Mouse (Mus musculus): Measurements from ENCODE around the gene Taok3.

The Taok3 gene

DNA sequence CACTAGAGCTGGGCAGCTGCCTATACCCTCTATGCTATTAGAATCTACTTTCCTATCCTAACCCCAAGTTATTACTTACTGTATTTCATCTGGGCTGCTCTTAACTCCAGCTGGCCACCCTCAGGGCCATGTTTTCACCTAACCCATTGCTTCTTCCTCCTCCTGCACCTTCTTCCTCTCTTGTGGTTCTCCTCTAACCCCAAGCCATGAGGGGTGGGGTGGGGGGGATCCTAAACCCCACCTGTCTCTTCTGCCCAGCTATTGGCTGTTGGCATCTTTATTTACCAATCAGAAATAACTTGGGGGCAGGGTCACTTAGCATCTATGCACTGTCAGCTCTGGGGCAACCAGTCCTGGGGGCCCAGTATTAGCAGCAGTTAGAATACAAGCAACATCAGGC, 26.2 kb downstream of the Taok3 start:
- peak; percentile 74 for DNase-seq (ENCODE audit: low read depth)

DNA sequence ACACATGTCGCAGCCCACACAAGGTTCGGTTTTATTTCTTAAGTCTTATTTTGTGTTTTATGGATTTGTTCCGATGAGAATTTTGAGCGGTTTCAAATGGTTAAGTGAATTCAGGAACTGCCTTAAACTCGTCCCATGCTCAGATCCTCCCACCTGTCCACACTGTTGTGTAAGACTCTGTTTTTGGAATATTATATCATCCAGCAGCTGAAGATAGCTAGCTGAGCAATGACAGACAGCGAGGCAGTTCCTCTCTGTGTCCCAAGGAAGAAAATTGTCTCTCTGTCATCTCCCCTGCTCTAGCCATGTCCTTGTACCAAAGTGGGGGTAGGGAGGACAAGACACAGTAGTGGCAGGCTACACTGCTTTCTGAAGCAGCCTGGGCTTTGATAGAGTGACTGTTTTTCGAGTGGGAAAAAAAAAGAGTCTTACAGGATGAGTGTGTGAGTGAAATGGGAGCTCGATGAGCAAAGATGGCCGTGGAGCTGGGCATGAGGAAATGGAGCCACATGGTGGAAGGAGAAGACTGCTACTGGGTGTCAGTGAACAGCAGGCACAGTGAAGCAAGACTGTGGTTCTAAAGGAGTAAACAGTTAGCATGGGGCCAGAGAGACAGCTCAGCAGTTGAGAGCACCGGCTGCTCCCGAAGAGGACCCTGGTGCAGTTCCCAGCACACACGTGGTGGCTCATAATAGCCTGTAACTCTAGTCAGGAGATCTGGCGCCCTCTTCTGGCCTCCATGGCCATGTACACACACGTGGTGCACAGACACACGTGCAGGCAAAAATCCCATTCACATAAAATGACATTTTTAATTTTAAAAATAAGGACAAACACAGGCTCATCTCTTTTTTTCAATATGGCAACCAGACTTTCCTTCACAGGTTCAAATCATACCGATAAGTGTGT, 27.5 kb downstream of the Taok3 start:
- DNase-seq (ENCODE audit: low read depth): no peak

DNA sequence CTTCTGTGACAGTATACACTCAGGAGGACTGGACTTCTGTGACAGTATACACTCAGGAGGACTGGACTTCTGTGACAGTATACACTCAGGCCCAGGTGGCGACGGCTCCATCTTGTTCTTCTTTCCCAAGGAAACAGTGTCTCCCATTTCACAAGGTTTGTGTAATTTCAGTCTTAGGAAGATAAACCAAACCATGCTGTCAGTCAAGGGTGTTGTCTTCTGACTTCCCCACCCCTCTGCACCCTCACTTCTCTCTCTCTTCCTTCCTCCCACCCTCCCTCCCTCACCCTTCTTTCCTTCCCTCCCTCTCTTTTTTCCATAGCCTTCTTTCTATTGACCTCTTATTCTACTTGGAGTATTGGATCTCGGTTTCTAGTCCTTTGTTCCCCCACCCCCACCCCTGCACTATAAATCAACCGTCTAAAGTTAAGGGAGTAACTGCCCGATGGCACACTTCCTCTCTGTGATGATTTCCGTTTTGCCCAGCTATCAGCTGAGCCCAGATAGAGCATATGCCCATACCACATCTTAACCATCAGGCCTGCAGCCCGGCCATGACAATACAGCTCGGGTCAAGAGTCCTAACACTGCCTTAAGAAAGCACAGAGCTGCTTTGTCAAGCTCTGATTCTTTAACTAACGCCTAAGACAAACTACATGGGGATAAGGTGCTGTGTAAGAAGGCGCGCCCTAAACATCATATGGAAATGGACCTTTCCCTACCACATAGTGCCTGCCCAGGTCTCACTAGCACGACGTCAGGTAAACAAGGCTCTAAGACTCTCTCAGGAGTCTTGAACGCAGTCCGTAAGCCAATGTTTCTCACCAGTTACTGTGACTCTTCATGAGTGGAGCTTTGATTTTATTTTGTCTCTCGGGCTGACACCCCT, 29.4 kb downstream of the Taok3 start:
- DNase-seq (ENCODE audit: low read depth): peak; percentile 94

DNA sequence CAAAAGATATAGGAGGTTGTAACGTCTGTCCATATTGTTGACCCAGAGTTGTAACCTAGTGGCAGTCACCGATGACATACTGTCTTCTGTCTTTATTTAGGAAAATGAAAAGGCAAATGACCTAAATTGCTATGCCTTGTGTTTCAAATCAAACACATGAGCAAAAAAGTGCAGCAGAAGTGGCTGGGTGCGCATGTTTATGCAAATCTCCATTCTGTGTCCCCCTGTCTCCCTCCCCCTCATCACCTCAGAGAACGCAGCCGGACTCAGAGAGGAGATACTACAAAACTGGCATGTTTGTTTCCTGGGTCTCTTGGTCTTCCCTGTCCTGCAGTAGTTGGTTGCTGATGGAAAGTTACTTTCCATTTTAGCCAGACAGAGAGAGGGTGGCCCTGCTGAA, 30.1 kb downstream of the Taok3 start:
- DNase-seq (ENCODE audit: low read depth): no peak

DNA sequence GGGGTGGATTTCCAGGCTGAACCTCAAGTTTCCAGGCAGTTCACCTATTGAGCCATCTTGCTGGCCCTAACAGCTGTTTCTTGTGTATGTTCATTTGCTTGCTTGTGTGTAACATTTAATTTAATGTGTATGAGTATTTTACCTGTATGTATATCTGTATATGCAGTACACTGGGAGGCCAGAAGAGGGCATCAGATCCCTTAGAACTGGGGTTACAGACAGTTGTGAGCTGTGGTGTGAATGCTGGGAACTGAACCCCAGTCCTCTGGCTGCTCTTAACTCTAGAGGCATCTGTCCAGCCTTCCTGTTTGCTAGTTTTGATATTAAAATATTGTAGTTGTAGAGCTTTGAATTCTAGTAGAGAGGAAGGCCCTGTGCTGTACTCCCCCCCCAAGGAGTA, 33.0 kb downstream of the Taok3 start:
- DNase-seq (ENCODE audit: low read depth): no peak

DNA sequence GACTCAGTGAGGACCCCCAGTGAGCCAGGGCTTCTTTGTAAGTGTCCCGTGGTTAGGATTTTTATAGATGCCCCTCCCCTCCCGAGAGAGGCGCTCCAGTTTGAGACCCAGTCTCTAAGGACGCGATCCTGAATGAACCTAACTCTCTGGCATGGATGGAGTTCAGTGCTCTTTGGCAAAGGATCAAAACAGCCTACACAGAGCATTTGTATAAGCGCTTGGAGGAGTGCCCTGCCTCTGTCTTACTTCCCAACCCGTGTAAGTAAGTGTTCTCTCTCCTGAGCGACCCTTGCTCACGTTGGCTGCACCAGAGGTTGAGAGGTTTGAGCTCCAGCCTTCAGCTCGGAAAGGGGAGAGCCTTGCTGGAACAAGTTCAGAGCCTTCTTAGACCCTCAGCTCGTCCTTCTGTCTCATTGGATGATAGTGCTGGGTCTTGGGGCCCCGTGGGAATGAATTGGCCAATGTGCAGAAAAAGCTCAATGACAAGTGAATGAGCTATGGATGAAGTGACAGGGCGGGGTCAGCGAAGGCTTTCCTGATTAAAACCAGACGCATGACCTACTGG, 33.7 kb downstream of the Taok3 start:
- no peak for DNase-seq (ENCODE audit: low read depth)

DNA sequence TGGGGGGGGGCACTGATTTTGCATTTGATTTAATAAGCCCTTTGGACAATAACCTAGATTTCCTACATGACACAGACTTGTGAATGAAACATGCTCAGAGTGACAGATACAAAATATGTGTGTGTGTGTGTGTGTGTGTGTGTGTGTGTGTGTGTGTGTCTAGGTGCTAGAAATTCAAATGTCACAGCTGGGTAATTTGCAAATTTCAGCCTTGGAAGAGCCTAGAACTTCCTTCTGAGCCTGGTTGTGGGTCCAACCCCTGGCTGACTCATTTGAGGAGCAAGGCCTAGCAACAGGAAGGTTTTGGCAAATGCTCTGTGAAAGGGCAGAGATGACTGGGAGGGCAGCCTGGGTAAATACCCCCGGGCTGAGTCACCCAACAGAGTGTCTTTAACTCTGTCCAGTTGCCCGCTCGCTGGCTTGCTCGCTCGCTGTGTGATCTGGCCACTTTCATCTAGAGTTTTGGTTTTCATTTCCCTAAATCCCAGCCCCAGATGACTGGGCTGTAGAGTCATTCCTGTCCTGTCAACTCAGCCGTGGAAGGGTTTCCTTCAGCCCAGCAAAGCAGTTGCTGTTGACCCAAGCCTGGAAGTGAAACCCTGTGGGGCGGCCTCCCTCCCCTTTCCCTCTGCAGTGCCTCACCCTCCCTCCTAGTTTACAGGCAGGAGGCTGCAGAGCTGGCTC, 38.5 kb downstream of the Taok3 start:
- peak; percentile 91 for DNase-seq (ENCODE audit: low read depth)

DNA sequence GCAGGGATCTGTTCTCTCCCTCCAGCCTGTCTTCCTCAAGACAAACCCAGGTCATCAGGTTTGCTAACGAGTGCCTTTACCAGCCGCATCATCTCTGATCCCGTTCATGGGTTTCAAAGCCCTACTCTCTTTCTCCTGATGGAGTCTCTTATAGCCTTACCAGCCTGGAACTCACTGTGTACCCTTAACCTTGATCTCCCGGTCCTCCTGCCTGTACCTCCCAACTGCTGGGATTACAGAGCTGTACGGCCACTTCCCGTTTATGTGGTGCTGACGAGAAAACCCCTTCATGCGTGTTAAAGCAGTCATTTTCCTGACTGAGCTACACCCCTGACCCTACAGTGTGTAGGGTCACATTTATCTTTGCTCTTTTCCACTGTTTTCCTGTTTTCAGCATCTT, 39.4 kb downstream of the Taok3 start:
- no peak for DNase-seq (ENCODE audit: low read depth)

DNA sequence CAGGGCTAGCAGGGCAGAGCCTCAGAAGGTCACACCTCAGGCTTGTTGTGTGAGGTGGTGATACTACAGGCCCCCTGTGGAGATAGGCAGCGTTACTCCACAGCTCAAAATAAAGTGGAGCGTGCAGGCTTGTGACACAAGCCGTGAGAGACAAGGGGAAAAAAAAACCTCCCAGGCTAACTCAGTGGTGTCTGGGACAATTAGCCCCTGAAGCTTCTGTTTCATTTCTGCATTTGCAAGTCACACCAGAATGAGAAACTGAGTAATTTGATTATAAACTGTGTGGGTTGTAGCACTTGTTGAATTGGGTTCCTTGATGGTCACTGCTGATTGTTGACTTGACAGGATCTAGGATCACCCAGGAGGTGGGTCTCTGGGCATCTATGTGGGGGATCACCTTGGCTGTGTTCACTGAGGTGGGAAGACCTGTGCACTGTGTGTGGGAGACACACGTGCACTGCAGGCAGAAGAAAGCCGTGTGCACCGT, 39.9 kb downstream of the Taok3 start:
- no peak for DNase-seq (ENCODE audit: low read depth)

DNA sequence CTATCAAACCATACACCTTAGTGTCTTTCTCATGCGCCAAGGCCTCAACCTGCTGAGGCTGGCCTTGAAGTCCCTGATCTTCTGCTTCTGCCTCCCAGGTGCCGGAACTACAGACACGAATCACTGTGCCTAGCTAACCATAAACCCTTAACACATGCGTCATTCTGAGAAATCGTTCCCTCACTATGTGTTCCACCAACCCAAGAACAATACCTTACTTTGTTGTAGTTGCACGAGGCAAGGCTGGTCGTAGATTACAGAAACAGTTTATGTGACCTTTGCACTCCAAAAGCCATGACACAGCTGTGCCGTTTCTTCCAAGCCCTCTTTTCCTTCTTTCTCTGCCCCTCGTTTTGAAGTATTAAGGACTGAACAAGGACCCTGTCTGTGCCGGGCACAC, 40.6 kb downstream of the Taok3 start:
- no peak for DNase-seq (ENCODE audit: low read depth)

DNA sequence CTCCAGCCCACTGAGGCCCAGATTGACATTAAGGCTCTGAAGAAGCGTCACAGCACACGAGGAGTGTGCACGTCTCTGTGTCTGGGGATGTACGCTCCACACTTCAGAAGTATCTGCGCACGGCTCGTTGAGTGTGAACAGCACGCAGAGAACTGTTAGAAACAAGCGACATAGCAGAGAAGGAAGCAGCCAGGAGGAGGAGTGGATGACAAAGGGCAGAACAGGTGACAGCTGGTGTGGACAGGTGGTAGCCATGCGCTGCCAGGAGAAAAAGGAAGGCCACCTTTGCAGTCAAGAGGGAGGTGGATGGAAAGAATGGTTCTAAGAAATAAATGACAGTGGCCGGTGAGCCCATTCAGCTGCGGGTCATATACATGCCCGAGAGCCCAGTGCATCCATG, 43.9 kb downstream of the Taok3 start:
- no peak for DNase-seq (ENCODE audit: low read depth)

DNA sequence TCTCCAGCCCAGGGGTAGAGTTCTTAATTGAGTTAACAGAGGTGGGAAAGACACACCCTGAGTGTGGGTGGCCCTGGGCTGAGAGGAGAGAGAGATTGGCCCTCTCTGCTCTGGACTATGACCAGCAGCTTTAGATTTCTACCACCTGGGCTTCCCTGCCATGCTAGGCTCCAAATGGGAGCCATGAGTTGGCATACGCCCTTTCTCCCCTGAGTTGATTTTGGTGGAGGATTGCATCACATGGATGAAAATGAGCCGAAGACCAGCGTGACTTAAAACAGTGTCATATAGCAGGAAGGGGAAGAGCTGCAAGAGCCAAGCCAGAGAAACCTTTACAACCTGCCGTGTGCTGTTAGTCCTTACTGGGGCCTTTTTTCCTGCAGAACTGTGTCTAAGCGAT, 44.6 kb downstream of the Taok3 start:
- peak; percentile 69 for DNase-seq (ENCODE audit: low read depth)

DNA sequence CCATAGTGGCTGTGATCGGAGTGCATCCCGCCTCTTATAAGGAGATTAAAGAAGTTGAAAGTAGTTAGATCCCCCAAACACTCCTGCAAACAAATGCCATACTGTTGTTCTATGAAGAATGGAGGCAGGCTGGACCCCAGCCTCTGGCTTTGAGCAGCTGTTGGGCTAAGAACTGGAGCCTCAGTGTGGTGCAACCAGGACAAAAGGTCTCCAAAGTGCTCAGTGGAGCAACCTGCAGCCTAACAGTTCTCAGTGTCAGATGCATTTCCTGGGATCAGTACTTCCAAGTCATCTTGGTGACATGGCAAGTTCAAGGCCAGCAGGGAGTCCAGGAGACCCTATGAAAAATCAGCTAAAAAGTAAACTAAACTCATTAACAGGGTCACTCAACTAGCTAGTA, 45.0 kb downstream of the Taok3 start:
- no peak for DNase-seq (ENCODE audit: low read depth)

DNA sequence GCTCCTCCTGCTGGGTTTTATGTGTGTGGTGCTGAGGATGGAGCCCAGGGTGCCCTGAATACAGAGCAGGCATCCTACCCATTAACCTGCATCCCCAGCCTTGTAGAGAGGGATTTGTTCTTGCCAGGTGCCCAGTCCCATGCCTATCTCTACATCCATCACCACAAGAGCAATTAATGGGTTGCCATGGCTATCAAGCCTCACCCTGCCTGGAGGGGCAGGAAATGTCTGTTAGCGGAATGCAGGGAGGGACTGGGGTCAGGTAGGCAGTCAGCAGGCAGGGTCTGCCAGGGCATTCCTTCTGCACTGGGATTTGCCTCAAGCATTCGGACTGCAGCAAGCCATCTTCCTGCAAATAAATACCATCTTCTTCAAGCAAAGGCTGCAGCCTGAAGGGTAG, 46.0 kb downstream of the Taok3 start:
- DNase-seq (ENCODE audit: low read depth): no peak

DNA sequence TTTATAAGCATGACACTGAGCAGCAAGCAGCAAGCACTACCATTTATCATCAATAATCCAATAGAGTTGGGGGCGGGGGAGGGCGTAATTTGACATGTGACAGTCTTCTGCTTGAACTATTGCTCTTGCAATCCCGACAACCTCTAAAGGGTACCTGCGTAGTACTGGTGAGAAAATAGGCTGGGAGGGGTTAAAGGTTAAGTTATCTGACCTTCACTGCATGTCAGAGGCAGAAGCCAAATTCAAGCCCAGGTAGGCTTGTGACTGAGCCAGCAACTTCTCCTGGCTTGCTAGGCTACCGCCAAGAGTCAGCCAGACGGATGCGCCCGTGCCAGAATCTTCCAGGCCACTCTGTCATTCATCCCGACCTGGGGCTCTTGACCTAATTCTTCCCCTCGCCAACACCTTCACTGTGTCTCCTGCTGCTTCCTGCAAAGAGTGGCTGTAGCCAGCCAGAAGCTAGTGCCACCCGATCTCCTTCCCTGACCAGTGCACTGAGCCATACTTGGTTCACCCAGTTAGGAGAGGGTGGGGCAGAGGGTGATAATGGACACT, 47.0 kb downstream of the Taok3 start:
- DNase-seq (ENCODE audit: low read depth): no peak

DNA sequence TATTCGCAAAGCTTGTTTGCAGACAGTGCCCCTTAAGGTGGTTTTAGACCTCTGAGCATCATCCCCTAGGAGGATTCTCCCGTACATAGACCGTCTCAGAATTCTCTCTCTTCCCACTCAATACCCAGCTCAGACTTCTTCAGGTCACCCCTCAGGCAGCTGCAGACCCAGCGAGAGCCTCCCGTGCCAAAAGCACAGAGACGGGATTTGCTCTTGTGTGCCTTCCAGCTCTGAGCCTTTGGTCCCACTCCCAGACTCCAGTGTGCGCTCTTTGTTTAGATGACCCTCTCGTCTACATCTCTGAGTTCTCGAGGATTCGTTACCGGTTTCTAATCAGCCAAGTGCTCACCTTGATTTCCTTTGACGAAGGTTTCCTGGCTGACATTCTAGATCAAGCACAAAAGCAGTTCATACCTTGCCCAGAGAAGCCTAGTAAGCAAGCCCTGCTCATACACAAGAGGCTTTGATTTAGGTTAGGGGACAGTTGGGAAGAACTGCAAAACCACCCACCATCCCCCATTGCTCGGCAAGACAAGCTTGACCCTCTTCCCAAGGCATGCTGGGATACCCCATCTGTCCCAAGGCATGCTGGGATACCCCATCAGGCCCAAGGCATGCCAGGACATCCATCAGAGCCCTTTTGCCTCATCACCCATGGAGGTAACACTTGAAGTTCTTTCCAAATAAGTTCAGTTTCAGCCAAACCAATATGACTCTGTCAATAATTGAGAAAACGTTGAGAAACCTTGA, 48.6 kb downstream of the Taok3 start:
- no peak for DNase-seq (ENCODE audit: low read depth)

DNA sequence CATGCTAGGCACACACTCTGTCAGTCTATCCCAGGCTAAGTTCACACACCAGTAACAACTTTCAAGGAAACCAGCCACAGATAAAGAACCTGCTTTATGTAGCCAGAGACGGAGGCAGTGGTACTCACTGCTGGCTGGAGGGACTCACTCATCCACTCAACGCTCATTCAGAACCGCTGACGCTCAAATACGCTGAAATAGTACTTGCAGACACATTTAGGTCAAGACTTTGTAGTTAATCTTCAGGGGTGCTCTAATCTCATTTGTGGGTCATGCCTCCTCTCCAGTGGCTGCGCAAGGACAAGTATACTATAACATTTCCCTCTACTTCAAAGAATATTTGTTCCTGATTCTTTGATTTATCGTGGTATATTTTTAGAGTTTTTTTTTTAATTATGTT, 54.1 kb downstream of the Taok3 start:
- no peak for DNase-seq (ENCODE audit: low read depth)

DNA sequence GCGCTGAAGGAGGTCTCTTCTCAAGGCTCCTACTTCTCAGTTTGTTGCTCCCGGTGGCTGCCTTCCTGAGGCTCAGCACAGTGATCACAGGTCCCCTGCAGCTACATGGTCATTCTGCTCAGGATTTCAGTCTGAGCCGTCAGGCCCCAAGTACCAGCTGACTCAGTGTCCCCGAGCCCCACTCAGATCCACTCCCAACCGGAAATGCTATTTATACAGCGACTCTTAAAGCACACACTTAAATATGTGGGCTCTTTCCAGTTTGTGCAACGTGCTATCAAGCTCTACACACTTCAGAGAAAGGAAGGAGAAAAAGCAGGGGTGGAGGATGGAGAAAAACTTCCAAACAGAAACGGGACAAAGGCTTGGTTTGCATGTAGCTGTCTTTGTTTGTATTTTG, 56.0 kb downstream of the Taok3 start:
- no peak for DNase-seq (ENCODE audit: low read depth)

DNA sequence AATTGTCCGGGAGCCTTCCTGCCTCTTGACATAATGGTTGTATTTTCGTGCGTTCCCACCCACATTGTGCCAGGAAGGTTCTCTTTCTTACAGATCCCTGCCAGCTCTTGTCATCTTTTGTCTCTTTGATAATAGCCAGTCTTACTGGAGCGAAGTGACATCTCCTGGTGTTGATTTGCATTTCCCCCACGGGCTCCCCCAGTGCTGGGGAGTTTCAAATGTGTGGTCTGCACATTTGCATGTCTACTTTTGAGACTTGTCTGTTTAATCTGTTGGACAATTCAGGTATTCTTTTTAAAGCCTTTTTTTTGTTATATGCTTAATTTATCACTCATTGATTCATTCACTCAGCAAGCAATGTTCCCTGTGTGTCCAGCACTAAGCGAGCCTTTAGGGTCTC, 58.1 kb downstream of the Taok3 start:
- DNase-seq (ENCODE audit: low read depth): no peak

DNA sequence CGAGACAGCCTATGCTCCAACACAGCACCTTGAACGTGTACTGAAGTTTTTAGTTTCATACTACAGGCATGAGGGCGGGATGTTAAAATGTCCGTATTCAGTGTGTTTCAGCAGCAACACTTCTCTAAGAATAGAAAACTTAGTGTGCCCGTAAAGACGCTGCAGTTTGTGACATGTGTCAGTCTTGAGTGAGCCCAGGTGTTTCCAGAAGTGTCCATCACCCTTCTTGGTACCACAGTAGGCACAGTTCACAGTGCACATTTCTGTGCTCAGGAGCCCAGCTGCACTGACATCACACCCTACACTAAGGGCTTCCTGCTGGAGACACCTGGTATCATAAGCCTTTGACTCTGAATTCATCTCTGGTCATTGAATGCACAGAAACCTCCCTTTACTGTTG, 58.6 kb downstream of the Taok3 start:
- DNase-seq (ENCODE audit: low read depth): no peak

DNA sequence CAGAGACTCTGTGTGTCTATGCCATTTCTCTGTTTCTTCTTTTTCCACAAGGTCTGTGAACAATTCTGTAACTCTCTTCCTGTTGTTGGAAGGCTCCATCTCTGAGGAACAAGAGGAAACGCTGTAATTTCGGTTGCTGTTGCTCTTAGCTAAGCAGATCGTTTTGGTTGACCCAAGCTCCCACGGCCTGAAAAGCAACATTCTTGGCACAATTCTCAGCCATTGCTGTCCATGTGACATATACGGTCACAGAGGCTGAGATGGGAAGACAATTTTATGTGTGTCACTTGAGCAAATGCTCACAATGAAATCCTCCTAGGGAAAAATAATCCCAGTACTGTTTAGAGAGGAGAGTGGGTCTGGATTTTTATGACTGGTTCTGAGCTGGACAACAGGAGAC, 62.0 kb downstream of the Taok3 start:
- no peak for DNase-seq (ENCODE audit: low read depth)

Measured in 416B (cell line).